Mouse (Mus musculus): Measurements from ENCODE around the gene Smagp.

Smagp gene

GRCm38 (mm10) chr15:100665411-100666218 is 28.9 kb upstream of the Smagp start:
- no peak for DNase-seq

GRCm38 (mm10) chr15:100664813-100665274 is 28.1 kb upstream of the Smagp start:
- peak; percentile 59 to 79 for DNase-seq

DNA sequence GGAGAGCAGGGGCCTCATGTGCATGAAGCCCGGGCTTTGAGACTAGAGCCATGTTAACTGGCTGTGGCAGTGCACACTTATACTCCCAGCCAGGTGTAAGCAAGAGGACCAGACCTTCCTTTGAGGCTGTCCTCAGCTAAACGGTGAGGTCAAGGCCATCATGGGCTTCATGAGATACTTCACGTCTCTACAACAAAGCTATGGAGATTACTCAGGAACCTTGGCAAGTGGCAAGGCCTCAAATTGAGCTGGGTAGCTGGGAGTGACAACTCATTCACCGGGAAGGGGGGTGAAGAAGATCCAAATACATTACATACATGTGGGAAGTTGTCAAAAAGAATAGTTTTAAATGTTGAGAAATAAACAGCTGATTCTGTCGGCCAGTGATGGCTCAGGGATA is 24.1 kb upstream of the Smagp start:
- no peak for DNase-seq

DNA sequence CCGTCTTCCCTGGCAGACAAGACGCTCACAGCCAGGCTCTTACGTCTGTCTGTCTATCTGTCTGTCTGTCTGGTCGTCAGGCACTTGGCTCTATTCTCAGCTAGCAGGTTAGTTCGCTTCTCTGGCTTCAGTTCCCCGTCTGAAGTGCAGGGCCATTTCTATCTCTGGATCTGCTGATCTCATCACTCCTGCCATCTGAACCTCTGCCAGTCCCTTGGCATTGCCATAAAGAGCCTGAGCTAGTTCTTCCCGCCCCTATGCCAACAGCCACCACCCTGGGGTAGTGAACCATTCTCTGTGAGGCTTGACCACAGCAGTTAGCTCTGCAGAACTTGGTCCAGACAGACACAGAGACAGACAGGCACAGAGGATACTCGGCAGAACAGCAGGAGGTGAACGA is 23.6 kb upstream of the Smagp start:
- no peak for DNase-seq

- DNase-seq = no peak
Measured at GRCm38 (mm10) chr15:100655201-100655600, 18.5 kb upstream of the Smagp start.

DNA sequence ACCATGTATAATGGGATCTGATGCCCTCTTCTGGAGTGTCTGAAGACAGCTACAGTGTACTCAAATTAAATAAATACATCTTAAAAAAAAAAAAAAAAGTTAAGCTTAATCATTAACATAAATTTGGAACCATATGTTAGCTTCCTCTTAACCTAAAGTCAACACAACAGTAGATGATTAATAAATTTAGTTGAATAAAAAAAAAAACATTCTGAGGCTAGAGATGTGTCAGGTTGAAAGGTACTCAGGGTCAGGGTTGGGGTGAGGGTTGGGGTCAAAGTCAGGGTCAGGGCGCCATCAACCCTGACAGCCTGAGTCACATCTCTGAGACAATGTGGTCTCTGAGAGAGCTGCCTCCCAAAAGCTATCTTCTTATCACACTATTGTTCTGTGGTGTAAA is 17.5 kb upstream of the Smagp start:
- DNase-seq = no peak

DNA sequence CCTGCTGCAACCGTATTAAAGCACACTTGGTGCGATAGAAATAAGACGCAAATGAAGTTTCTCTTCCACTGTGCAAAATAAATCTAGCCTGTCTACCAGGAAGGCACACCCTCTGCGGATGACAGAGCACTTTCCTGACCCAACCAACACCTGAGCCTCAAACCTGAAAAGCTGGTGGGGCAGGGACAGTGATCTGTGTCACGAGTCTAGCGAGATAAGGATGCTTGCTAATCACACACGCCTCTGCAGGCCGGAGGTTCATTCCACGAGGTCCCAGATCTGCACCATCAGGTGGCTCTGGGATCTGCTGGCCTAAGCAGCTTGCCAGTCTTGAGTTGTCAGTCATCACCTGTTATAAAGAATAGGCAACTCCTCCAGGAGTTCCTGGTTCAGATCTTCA is 14.9 kb upstream of the Smagp start:
- DNase-seq = no peak

DNA sequence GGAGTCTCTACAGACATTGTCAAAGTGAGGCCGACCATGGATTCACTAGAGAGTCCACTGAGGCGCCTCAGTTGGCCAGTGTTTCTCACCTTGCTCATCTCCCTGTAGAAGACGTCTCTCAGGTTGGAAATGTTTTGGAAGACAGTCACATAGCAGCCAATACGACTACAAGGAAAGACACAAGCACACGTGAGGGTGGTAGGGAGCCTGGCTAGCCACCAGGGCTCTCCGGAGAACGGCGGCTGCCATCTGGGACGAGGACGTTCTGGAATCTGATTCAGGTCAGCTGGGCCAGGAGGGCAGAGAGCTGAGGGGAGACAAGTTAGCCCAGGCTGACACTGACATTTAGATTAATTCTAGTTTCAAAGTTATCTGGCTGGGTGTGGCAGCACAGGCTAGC is 13.4 kb upstream of the Smagp start:
- no peak for DNase-seq

DNA sequence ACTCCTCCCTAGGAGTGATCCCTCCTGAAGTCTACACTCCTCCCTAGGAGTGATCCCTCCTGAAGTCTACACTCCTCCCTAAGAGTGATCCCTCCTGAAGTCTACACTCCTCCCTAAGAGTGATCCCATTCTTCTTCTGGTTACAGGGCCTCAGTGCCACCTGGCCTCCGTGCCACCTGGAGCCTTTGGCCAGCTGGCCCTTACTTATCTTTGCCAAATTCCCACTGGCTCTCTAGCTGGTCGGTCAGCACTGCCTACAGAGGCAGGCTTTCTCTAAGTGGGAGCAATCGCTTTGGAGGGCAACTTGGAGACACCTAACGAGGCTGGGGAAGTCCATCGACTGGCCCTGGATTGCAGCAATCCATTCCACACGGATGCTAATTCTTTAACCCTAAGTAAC is 9.4 kb upstream of the Smagp start:
- no peak for DNase-seq

DNA sequence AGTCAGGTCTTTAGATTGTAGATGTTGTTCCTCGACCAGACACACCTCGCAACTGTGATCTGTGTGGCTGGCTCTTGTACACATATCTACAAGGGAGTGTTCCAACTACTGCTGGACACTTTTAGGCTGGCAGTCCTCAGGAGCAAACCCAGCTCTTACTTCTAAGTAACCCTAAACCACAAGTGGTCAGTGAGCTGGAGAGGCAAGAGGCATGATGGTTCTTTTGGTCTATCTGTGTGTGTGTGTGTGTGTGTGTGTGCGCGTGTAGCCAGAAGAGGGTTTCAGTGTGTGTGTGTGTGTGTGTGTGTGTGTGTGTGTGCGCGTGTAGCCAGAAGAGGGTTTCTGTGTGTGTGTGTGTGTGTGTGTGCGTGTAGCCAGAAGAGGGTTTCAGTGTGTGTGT is 5.7 kb upstream of the Smagp start:
- DNase-seq = no peak

DNA sequence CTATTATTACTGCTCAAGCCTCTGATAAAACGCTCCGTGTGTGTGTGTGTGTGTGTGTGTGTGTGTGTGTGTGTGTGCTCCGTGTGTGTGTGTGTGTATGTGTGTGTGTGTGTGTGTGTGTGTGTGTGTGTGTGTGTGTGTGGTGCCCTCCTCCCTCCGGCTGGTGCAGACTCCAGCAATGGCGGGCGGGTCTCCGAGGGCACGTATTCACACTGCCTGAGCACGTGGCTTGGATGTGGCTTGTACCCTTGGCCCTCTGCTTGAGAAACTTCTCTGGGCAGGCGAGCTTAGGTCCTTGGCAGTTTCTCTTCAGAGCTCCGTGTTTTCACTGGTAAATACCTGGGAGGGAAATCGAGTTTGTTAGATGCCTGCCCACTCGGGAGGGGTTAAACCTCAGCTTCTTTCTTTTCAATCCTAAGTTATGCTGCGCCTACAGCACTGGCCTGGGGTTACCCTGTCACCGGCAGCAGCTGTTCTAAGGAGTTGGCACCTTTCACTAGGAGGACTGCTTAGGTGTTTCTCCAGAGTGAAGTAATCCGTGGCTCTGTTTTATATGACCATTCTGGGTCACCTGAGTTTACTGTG is 4.6 kb upstream of the Smagp start:
- no peak for DNase-seq

GRCm38 (mm10) chr15:100639972-100640750 is 3.4 kb upstream of the Smagp start:
- DNase-seq = no peak

DNA sequence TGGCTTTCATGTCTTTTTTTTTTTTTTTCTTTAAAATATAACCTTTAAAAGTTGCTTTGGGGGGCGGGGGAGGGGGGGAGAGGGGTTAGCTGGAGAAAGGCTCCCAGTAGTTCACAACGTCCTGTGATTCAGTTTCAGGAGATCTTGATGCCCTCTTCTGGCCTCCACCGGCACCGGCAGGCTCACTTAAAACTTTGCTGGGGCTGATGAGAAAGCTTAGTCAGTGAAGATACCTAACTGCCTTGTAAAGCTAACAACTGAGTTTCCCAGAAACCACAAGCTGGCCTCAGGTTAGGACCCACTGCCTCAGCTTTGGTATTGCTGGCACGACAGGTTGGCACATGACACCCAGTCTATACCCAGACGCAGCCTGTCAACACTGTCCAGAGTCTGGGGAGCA is 921 bp upstream of the Smagp start:
- DNase-seq = peak; percentile 36 to 48

DNA sequence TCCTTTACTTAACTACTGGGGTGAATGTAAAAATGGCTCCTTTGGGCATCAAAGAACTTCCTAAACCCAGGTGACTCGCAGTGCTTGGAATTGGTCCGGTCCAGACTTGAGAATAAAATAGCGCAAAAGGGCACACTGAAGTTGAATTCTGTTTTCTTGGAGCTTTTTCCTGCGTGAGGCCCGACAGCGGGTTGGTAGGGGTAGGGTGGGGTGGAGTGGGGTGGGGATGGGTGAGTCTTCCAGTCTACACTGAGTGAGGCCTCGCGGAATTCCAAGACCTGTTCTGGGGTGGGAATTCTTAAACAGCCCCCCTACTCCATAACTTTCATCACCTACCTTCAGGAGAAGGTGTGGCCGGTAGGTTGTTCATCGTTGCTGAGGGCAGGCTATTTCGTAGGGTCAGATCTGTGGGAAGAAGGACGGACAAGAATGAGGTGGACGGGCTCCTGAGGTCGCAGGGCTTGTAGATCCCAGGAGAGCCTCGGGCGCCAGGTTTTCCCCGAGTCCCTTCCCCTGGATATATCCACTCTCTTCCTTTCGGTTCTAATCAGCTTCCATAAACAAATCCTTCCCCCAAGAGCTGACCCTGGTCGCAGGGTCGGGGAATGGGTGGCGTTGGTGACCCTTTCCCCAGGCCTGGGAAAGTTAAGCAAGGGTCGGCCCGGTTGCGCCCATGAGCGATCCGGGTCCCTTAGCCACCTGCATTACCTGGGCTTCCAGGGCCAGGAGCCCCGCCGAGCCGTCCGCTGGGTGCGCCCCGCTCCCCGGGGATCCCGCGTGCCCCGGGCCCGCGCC is 692 bp downstream of the Smagp start:
- no peak for DNase-seq

GRCm38 (mm10) chr15:100635239-100635638 is 1.5 kb downstream of the Smagp start:
- no peak for DNase-seq

DNA sequence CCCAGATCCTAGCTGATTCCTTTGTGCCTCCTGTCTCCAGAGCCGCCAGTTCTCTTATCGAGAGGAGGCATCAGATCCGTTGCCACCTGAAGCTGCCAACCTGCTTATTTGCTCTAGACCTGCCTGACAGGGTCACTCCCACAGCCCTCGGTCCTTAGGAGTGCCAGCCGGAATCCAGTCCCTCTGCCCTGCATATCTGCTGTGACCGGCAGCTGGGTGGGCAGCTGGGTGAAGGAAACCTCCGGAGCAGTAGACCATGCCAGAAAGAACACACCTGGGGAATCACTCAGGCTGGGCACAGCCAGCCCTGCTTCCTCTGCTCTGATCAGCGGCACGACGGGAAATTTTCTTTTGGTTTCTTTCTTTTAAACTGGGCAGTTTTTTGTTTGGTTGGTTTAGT is 3.4 kb downstream of the Smagp start:
- no peak for DNase-seq

- DNase-seq = no peak
Measured at GRCm38 (mm10) chr15:100632323-100632722, 4.4 kb downstream of the Smagp start.

DNA sequence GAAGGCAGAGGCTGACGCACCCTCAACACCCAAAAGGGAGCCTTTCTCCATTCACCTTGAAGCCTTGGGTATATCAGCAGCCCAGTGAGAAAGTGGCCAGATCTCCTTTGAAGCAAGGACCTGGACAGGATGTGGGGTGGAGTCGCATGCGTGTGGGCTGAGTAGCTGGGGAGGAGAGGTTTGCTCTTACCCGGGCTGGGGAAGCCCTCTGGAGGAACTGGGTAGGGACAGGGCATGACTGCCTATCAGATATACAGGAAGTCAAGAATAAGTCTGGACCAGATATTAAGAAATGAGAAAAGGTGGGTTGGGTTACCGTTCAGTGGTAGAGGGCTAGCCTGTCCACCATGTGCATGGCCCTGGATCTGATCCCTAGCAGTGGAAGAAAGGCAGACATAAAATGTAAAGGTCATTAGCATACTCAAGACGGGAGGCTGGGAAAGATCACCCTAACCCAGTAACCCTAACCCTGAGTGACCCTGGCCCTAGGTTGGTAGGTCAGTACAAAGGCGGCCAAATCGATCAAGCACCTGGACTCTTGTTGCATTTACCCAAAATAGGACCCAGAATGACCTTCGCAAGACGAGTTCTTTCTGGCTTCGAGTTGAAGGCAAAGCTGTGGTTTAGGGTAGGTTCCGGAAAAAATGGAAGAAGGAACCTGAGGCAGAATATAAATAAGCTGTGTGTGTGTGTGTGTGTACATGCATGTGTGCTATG is 5.1 kb downstream of the Smagp start:
- no peak for DNase-seq

DNA sequence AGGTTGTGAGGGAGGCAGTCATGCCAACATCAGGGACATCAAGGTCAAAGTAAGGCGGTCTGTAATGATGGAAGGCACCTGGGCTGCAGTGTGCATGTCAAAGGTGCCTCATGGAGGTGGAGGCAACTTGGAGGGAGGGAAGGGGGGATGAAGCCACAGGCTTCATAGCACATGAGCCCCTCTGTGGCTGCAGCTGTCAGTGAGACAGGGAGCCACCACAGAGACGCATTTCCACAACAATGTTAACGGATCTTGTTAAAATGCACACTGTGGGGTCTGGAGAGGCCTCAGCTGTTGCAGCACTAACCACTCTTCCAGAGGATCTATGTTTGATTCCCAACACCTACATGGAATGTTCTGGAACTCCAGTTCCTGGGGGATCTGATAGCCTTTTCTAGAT is 6.6 kb downstream of the Smagp start:
- DNase-seq = no peak

GRCm38 (mm10) chr15:100628797-100629196 is 7.9 kb downstream of the Smagp start:
- no peak for DNase-seq

DNA sequence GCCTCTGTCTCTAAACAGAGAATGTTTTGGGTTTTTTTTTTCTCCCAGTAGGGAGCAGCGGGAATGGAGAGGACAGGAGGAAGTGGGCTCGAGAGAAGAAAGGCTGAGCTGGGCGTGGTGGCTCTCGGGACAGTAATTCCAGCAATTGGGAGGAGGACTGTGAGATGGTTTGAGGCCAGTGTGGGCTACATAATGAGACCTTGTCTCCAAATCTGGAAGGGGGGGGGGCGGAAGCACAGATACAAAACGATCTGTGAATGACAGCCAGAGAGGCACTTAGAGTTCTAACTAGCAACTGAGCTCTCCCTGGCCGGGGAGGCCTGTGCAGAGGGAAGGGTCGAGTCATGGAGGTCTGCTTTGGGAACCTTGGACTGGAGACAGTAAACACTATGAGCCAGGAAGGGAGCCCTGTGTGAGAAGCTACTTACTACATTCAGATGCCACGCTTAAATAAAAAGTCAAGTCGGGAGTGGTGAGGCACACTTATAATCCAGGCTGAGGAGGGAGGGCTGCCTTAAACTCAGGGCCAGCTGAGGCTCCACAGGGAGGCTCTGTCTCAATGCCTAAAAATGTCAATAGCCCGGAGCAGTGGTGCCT is 8.9 kb downstream of the Smagp start:
- DNase-seq = no peak

DNA sequence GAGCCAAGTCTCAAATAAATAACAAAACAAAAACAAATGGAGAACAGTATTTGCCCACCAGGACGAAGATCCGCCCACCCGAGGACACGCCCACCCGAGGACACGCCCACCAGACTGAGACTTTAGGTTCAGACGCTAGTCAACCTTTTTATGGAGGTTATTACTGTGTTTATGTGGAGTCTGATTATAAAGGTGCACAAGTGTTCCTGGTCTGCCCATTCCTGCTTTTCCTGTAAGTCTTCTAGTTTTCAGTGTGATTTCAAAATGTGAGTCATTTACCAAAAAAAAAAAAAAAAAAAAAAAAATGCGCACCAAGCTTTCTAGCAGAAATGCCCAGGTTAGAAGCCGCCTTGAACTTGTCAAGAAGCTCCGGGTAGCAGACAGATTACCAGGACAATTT is 9.5 kb downstream of the Smagp start:
- DNase-seq = no peak
